Mouse (Mus musculus): Measurements from ENCODE around the gene Tnni3k. TPM values are rescaled to one million over a fixed set of nuclear protein-coding genes. Genes with fewer than 3 reads are reported as not detected.

The Tnni3k gene
- polyA plus RNA-seq, 1 experiment from 2014 or later: 14.2 TPM

DNA sequence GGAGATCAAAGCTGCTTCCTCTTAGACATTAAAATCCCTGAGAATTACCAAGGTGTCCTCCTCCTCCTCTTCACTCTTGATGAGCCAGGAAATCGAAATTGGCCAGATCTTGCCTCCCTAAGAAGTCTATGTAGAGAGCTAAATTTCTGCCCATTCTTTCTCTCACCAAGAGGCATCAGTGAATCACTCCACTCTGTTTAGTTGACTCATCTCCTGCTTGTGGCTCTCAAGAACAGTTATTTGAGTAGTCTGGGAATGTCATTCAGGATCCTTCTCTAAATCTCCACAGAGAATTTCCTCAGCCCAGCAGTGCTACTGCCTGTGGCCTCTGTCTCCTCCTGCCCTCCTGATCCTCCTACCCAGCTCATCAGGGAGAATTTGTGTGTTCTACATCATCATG is 139.6 kb downstream of the Tnni3k start:
- no peaks in the 10 kb centered on the region for H3K36me3 ChIP-seq
- whole genome bisulfite sequencing: 68% methylated on average over 1 of the region's 1 CpGs
- H3K9me3 ChIP-seq: no peaks in the 10 kb centered on the region
- H3K27ac ChIP-seq: no peak overlapping the region
- no peaks in the 10 kb centered on the region for H3K4me1 ChIP-seq
- no peak overlapping the region for H3K4me3 ChIP-seq
- no peaks in the 10 kb centered on the region for H3K27me3 ChIP-seq (ENCODE audit: insufficient read depth, poor library complexity, severe bottlenecking)
- DNase-seq (ENCODE audit: low spot score): no peak

DNA sequence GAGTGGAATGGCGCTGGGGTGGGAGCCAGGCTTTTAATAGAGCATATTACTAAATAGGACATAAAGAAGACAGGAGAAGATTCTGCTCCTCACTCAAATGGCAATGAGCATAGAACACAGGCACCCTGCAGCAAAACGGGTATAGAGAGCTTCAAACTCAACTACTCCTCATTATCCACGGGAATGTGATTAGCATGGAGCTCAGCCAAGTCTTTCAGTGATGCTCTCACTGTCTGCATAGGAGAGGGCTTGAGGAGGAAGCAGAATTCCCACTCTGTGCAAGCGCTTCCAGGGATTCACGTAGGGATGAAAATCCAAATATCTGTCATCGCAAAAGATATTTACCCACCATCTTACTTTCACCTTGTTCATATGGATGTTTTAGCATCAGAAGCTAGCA is 141.6 kb downstream of the Tnni3k start:
- H3K9me3 ChIP-seq: no peaks in the 10 kb centered on the region
- no peaks in the 10 kb centered on the region for H3K4me1 ChIP-seq
- H3K27me3 ChIP-seq (ENCODE audit: insufficient read depth, poor library complexity, severe bottlenecking): no peaks in the 10 kb centered on the region
- no peak overlapping the region for H3K4me3 ChIP-seq
- WGBS: 78% methylated on average over 6 of the region's 6 CpGs
- no peak for DNase-seq (ENCODE audit: low spot score)
- H3K27ac ChIP-seq: no peak overlapping the region
- no peaks in the 10 kb centered on the region for H3K36me3 ChIP-seq

DNA sequence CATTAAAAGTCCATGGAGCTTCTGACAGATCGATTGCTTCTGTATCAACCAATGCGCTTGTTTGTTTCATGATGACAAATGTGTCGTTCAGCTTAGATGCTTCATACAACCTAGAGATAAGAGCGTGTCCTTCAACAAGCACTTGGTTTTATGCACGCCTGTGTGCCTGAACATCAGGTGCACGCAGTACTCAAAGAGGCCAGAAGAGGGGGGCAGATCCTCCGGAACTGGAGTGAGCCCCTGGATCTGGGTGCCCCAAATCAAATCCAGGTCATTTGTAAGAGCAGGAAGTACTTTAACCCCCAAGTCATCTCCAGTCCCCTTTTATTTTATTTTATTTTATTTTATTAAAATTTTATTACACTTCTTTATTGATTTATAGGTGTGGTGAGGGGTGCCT is 158.5 kb downstream of the Tnni3k start:
- Histone ChIP-seq H3K27ac (no peak overlapping the region), H3K4me1 (no peaks in the 10 kb centered on the region), H3K27me3 (ENCODE audit: insufficient read depth, poor library complexity, severe bottlenecking) (peaks cover 6% of the 10 kb centered on the region; the same call in 1 of the 2 replicates), H3K4me3 (no peak overlapping the region), H3K9me3 (no peaks in the 10 kb centered on the region), H3K36me3 (no peaks in the 10 kb centered on the region; the same call in 1 of the 2 replicates)
- 53% methylated on average over 7 of the region's 7 CpGs for WGBS
- DNase-seq (ENCODE audit: low spot score): no peak

DNA sequence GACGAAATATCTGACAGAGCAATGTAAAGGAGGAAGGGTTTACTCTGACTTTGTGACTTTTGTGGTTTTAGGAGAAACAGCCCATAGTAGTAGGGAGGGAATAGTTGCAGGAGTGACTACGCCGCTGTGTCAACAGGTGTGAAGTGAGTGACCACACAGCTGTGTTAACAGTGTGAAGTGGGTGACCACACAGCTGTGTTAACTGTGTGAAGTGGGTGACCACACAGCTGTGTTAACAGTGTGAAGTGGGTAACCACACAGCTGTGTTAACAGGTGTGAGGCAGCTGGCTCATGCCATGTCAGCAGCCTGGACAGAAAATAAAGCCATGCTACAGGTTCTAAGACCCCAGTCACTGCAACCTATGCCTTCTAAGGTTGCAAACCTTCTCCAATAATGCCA is 162.0 kb downstream of the Tnni3k start:
- Histone ChIP-seq H3K4me3 (no peak overlapping the region), H3K36me3 (no peaks in the 10 kb centered on the region; the same call in 1 of the 2 replicates), H3K27ac (no peak overlapping the region), H3K27me3 (ENCODE audit: insufficient read depth, poor library complexity, severe bottlenecking) (peaks cover 14% of the 10 kb centered on the region; the same call in 1 of the 2 replicates), H3K9me3 (no peaks in the 10 kb centered on the region), H3K4me1 (no peaks in the 10 kb centered on the region)
- WGBS: 60% methylated on average over 3 of the region's 3 CpGs
- DNase-seq (ENCODE audit: low spot score): no peak

DNA sequence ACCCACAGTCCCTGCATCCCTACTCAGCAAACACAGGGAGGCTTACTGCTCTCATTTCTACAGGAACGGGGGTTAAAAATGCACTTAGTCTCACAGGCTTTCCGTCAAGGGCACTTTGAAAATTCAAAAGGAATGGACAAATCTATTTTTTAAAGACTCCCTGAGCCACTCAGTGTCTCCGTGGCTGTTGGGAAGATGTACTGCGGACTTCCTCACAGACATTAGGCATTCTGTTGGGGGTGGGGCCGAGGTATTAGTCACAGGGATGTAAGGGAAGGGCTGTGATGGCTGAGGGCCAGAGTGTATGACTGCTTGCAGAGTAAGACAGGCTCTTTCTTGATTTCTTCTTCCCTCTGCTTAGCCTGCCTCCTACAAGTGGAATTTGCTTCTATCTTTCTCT is 169.8 kb downstream of the Tnni3k start:
- H3K27ac ChIP-seq: no peak overlapping the region
- peaks cover 1% of the 10 kb centered on the region; the same call in 1 of the 2 replicates for H3K27me3 ChIP-seq (ENCODE audit: insufficient read depth, poor library complexity, severe bottlenecking)
- no peak overlapping the region for H3K4me3 ChIP-seq
- peaks cover 23% of the 10 kb centered on the region for H3K4me1 ChIP-seq
- no peak for DNase-seq (ENCODE audit: low spot score)
- H3K36me3 ChIP-seq: no peaks in the 10 kb centered on the region
- 21% methylated on average over 5 of the region's 5 CpGs for WGBS
- H3K9me3 ChIP-seq: no peaks in the 10 kb centered on the region

DNA sequence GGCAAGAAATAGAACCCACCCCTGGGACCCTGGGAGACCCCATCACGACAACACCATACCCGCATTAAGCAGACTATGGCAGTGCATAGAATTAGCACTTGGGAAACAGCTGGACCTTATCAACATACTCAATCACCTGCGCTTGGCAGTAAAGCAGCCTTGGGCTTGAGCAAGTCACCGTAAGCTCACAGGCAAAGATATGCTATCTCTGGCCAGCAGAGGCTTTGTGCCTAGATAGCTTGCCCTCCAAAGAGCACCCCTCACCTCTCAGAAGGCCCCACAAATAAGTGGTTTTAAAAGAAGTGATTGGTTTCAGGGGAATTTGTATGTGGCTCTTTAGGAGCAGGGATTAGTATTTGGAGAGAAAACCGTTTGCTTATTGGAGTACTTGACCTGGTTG is 170.2 kb downstream of the Tnni3k start:
- no peak overlapping the region for H3K27ac ChIP-seq
- no peaks in the 10 kb centered on the region for H3K36me3 ChIP-seq
- H3K9me3 ChIP-seq: no peaks in the 10 kb centered on the region
- no peak overlapping the region for H3K4me3 ChIP-seq
- no peak for DNase-seq (ENCODE audit: low spot score)
- 9% methylated on average over 5 of the region's 5 CpGs for WGBS
- peaks cover 27% of the 10 kb centered on the region for H3K4me1 ChIP-seq
- no peaks in the 10 kb centered on the region for H3K27me3 ChIP-seq (ENCODE audit: insufficient read depth, poor library complexity, severe bottlenecking)

DNA sequence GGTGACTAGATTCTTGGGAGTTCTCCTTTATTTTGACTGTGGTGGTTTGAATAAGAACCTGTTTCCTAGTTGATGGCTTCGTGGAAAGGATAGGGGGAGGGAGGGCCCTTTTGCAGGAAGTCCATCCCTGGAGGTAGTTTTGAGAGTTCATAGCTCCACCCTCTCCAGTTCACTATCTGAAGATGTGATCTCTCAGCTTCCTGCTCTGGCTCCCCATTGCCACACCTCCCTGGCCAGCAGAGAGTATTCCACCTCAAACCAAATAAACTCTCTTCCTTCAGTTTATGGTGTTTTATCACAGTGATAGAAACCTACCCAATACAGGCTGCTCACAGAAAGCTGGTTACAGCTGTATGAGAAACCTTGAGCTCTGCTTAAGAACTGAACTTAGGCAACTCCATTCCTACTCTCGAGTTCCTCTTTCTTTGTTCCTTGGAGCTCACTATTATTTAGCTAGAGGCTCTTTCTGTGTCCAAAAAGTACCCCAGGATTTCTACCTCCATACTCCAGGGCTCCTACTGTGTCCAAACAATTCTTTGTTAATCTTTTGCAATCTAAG is 173.7 kb downstream of the Tnni3k start:
- no peak overlapping the region for H3K4me3 ChIP-seq
- WGBS: 76% methylated on average over 2 of the region's 2 CpGs
- H3K36me3 ChIP-seq: no peaks in the 10 kb centered on the region
- H3K4me1 ChIP-seq: peaks cover 43% of the 10 kb centered on the region
- H3K9me3 ChIP-seq: no peaks in the 10 kb centered on the region
- H3K27ac ChIP-seq: no peak overlapping the region
- no peaks in the 10 kb centered on the region for H3K27me3 ChIP-seq (ENCODE audit: insufficient read depth, poor library complexity, severe bottlenecking)
- no peak for DNase-seq (ENCODE audit: low spot score)

DNA sequence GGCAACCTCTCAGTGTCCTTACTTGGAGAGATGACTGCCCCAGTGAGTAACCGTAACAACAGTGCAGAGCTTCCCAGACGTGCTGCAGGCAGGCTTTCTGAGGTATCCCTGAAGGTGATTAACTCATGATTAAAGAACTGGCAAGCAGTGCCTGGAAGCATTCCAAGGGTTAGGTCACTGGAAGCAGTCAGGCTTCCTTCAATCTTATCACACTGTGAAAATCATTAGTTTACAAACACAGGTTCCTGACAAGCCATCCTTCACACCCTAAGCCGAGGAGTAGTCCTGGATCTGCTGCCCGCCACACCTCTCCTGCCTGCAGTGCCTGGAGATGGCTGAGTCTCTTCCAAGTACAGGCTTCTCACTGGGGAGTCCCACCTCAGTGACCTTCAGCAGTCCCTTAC is 174.7 kb downstream of the Tnni3k start:
- no peak overlapping the region for H3K4me3 ChIP-seq
- no peaks in the 10 kb centered on the region for H3K9me3 ChIP-seq
- WGBS: 18% methylated on average over 4 of the region's 4 CpGs
- no peak overlapping the region for H3K27ac ChIP-seq
- peak; percentile 77 for DNase-seq (ENCODE audit: low spot score)
- H3K27me3 ChIP-seq (ENCODE audit: insufficient read depth, poor library complexity, severe bottlenecking): no peaks in the 10 kb centered on the region
- no peaks in the 10 kb centered on the region for H3K36me3 ChIP-seq
- H3K4me1 ChIP-seq: peaks cover 38% of the 10 kb centered on the region

DNA sequence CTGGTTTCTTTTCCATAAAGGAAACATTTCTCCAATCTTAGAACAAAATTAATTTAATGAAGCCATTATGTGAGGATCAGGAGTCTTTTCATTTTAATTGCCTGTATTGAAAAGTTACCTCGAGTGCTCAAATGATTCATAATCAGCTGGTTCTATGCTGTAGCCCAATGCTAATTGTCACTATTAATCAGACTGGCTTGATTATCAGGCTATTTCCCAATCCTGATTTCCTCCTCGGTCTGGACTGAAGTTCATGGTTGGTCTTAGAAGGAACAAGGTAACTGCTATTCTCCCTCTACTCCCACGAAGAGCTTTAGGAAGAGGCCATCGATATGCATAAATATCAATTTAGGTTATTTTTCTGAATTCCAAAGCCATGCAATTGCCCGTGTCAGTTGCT is 175.1 kb downstream of the Tnni3k start:
- Histone ChIP-seq H3K9me3 (no peaks in the 10 kb centered on the region), H3K27me3 (ENCODE audit: insufficient read depth, poor library complexity, severe bottlenecking) (no peaks in the 10 kb centered on the region), H3K27ac (no peak overlapping the region), H3K4me3 (no peak overlapping the region), H3K4me1 (peaks cover 34% of the 10 kb centered on the region), H3K36me3 (no peaks in the 10 kb centered on the region)
- no peak for DNase-seq (ENCODE audit: low spot score)
- WGBS: 66% methylated on average over 5 of the region's 5 CpGs

DNA sequence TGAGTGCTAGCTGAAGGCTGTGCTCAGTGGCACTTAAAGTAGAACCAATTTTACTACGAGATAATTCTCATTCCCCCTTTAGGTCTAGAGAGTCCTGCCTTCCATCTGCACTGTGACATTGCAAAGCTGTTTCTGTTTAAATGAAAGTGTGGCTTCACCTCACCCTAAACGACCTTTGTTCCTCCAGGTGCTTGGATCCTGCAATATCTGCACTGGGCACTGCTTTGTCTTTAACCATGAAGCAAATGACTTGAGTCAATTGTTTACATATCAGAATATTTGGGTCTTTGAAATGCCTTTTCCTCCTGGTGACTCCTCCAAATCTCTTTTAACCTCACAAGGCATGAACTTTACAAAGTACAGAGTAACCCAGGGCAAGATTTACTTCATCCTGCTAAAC is 175.7 kb downstream of the Tnni3k start:
- Histone ChIP-seq H3K4me1 (peaks cover 34% of the 10 kb centered on the region), H3K4me3 (no peak overlapping the region), H3K27me3 (ENCODE audit: insufficient read depth, poor library complexity, severe bottlenecking) (no peaks in the 10 kb centered on the region), H3K36me3 (no peaks in the 10 kb centered on the region), H3K27ac (no peak overlapping the region), H3K9me3 (no peaks in the 10 kb centered on the region)
- 36% methylated on average over 2 of the region's 2 CpGs for WGBS
- no peak for DNase-seq (ENCODE audit: low spot score)

DNA sequence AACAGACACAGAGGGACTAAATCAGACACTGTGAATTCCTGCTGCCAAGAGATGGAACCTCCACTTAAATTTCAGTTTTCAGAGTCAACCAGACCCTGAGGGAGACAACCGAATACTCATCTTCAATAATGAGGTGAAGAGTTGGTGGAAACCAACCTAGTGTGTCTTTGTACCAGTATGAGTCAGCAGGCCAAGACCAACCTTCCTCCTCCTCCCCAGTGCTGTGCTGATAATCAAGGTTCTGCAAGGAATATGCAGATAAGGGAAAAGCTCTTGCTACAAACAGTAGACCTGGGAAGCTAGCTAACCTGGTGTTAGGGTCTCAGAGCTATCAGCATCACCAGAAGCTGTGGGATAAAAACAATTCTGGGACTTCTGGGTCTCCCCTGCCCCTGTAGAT is 176.1 kb downstream of the Tnni3k start:
- H3K9me3 ChIP-seq: no peaks in the 10 kb centered on the region
- WGBS: 71% methylated on average over 1 of the region's 1 CpGs
- no peak for DNase-seq (ENCODE audit: low spot score)
- H3K36me3 ChIP-seq: no peaks in the 10 kb centered on the region
- H3K27me3 ChIP-seq (ENCODE audit: insufficient read depth, poor library complexity, severe bottlenecking): no peaks in the 10 kb centered on the region
- H3K4me3 ChIP-seq: no peak overlapping the region
- no peak overlapping the region for H3K27ac ChIP-seq
- peaks cover 38% of the 10 kb centered on the region for H3K4me1 ChIP-seq

DNA sequence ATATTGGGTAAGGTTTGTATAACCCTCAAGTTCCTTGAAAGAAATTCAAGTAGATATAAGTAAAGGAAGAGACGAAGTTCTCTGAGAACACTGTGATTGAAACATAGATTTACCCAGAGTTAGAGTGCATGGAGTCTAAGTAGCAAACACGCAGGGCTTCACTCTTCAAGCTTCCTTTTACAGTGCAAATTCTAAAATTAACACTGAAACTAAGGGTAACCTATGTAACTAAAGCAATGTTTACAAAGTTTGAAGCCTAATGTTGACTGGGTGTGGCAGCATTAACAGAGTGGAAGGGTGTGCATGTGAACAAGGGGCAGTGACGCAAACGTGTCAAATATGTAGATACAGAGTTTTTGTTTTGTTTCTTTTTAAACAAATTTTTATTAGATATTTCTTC is 186.4 kb downstream of the Tnni3k start:
- WGBS: 89% methylated on average over 4 of the region's 4 CpGs
- Histone ChIP-seq H3K27ac (no peak overlapping the region), H3K27me3 (ENCODE audit: insufficient read depth, poor library complexity, severe bottlenecking) (0 out of 2 replicates have a peak, but pooled peaks cover 5% of the 10 kb centered on the region), H3K9me3 (no peaks in the 10 kb centered on the region), H3K4me1 (no peaks in the 10 kb centered on the region), H3K36me3 (peaks cover 4% of the 10 kb centered on the region; the same call in 1 of the 2 replicates), H3K4me3 (no peak overlapping the region)
- no peak for DNase-seq (ENCODE audit: low spot score)

DNA sequence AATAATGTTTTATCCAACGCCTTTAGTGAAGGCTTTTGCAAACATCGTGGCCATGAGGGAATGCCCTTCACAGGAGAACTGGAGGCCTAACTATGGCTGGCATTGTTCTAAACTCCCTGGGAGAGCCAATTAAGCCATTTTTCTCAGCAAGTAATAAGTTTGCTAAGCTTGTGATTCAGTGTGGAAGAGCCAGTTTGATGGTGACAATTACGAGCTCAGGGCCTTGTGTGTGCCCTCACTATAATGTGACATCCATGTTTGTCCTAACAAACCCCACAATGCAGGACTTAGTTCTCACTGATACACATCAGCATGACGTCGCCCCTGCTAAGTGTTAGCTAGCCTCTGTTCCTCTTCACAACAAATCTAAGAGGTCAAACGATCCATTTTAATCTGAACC is 193.3 kb downstream of the Tnni3k start:
- Histone ChIP-seq H3K27ac (no peak overlapping the region), H3K27me3 (ENCODE audit: insufficient read depth, poor library complexity, severe bottlenecking) (no peaks in the 10 kb centered on the region), H3K4me3 (no peak overlapping the region), H3K9me3 (no peaks in the 10 kb centered on the region), H3K36me3 (no peaks in the 10 kb centered on the region), H3K4me1 (no peaks in the 10 kb centered on the region)
- 81% methylated on average over 6 of the region's 6 CpGs for WGBS
- no peak for DNase-seq (ENCODE audit: low spot score)

DNA sequence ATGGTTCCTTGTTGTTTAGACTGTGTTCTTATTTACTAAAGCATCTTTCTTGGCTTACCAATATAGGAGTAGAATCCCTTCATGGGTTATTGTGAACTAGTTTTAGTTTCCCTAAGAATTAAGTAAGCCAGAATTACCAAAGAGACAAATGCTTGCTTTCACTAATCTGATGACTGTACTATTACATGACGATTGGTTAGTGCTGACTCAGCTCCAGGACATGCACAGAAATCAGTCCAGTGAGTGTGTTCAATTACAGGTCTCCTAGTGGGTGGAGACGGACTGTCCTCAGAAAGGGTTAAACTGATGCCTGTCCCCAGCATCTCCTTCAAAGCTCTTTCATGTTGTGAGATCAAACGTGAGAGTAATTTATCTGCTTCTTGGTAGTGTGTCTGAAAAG is 195.5 kb downstream of the Tnni3k start:
- Histone ChIP-seq H3K27ac (no peak overlapping the region), H3K36me3 (peaks cover 4% of the 10 kb centered on the region; the same call in 1 of the 2 replicates), H3K4me3 (no peak overlapping the region), H3K27me3 (ENCODE audit: insufficient read depth, poor library complexity, severe bottlenecking) (no peaks in the 10 kb centered on the region), H3K4me1 (0 out of 2 replicates have a peak, but pooled peaks cover 3% of the 10 kb centered on the region), H3K9me3 (no peaks in the 10 kb centered on the region)
- DNase-seq (ENCODE audit: low spot score): no peak
- 58% methylated on average over 3 of the region's 3 CpGs for WGBS

Measured in heart, embryonic 10.5 days (tissue).